Mouse (Mus musculus) embryonic facial prominence, embryonic 15.5 days (tissue): ENCODE measurements at regions not wholly inside any gene's neighbourhood (a gene's known extent, or its start where the extent isn't known, plus 50 kb on each side); places are given as distances from the start of the nearest gene placed in this dataset.

Source experiments
- ATAC-seq: fragments of 200-750 bp; cut with Nextera tagmentation; 2 replicates; pipeline ENCODE4 v1.8.0; 2017; ENCODE audit warnings: low read depth, moderate TSS enrichment; ENCODE audit not compliant: insufficient number of reproducible peaks, low FRiP score, low TSS enrichment
- H3K27ac ChIP-seq: fragments of 300-500 bp; sonication (generic); replicated peaks from 2 replicates; pipeline ENCODE4 v1.5.1; 2015; ENCODE audit warnings: mild to moderate bottlenecking, inconsistent platforms
- H3K27me3 ChIP-seq: fragments of 300-500 bp; sonication (generic); 2 replicates; pipeline ENCODE4 v1.6.1; 2015; ENCODE audit warnings: inconsistent platforms
- H3K36me3 ChIP-seq: fragments of 300-500 bp; sonication (generic); 2 replicates; pipeline ENCODE4 v1.6.1; 2015; ENCODE audit warnings: mild to moderate bottlenecking, inconsistent platforms
- H3K4me1 ChIP-seq: fragments of 300-500 bp; sonication (generic); 2 replicates; pipeline ENCODE4 v1.6.1; 2015; ENCODE audit warnings: inconsistent platforms
- H3K4me2 ChIP-seq: fragments of 300-500 bp; sonication (generic); replicated peaks from 2 replicates; pipeline ENCODE4 v1.6.1; 2015; ENCODE audit warnings: mild to moderate bottlenecking, inconsistent platforms
- H3K4me3 ChIP-seq: fragments of 300-500 bp; sonication (generic); replicated peaks from 2 replicates; pipeline ENCODE4 v1.5.1; 2015; ENCODE audit warnings: mild to moderate bottlenecking, inconsistent platforms
- H3K9ac ChIP-seq: fragments of 300-500 bp; sonication (generic); 2 replicates; pipeline ENCODE4 v1.6.1; 2015; ENCODE audit warnings: inconsistent platforms
- H3K9me3 ChIP-seq: fragments of 300-500 bp; sonication (generic); replicated peaks from 2 replicates; pipeline ENCODE4 v1.6.1; 2016; ENCODE audit warnings: inconsistent platforms
- WGBS: fragments of 180-500 bp; shearing (Covaris S2); methylation state at CpG from one replicate; pipeline ENCODE4 v1.1.7; 2015; 5-methylcytosine and 5-hydroxymethylcytosine counted together

GRCm38 (mm10) chr10:14217284-14217683, 251.4 kb downstream of the Hivep2 start:
- ATAC-seq: no peak
- peaks cover 5% of the 10 kb centered on the region; the same call in 1 of the 2 replicates for H3K4me1 ChIP-seq
- H3K27ac ChIP-seq: no peak overlapping the region
- no peaks in the 10 kb centered on the region for H3K36me3 ChIP-seq
- H3K4me3 ChIP-seq: no peak overlapping the region
- no peak overlapping the region for H3K4me2 ChIP-seq
- H3K9ac ChIP-seq: no peak overlapping the region
- 95% methylated on average over 1 of the region's 1 CpGs for WGBS
- 0 out of 2 replicates have a peak, but pooled peaks cover 3% of the 10 kb centered on the region for H3K9me3 ChIP-seq
- no peaks in the 10 kb centered on the region for H3K27me3 ChIP-seq

- 0 out of 2 replicates have a peak, but pooled peaks cover 3% of the 10 kb centered on the region for H3K9me3 ChIP-seq
- peak overlapping the region; percentile 55 for H3K27ac ChIP-seq
- H3K4me3 ChIP-seq: no peak overlapping the region
- H3K4me2 ChIP-seq: no peak overlapping the region
- no peaks in the 10 kb centered on the region for H3K36me3 ChIP-seq
- H3K4me1 ChIP-seq: peaks cover 7% of the 10 kb centered on the region; the same call in 1 of the 2 replicates
- no peak overlapping the region for H3K9ac ChIP-seq
- ATAC-seq: peak; percentile 47; the same call in 1 of the 2 replicates
- 46% methylated on average over 10 of the region's 10 CpGs for WGBS
- no peaks in the 10 kb centered on the region for H3K27me3 ChIP-seq
Observed at GRCm38 (mm10) chr10:14216191-14216992, 250.5 kb downstream of the Hivep2 start.

GRCm38 (mm10) chr10:14215512-14215911, 249.6 kb downstream of the Hivep2 start:
- Histone ChIP-seq H3K4me2 (no peak overlapping the region), H3K27ac (no peak overlapping the region), H3K9ac (no peak overlapping the region), H3K4me1 (peaks cover 12% of the 10 kb centered on the region), H3K27me3 (no peaks in the 10 kb centered on the region), H3K9me3 (0 out of 2 replicates have a peak, but pooled peaks cover 3% of the 10 kb centered on the region), H3K36me3 (no peaks in the 10 kb centered on the region), H3K4me3 (no peak overlapping the region)
- 81% methylated on average over 4 of the region's 4 CpGs for WGBS
- no peak for ATAC-seq

- WGBS: 52% methylated on average over 5 of the region's 5 CpGs
Observed at GRCm38 (mm10) chr10:14213536-14213935, 247.7 kb downstream of the Hivep2 start.

GRCm38 (mm10) chr10:14211926-14212325, 246.1 kb downstream of the Hivep2 start:
- Histone ChIP-seq H3K4me1 (peaks cover 27% of the 10 kb centered on the region), H3K9me3 (no peaks in the 10 kb centered on the region), H3K27me3 (no peaks in the 10 kb centered on the region), H3K4me2 (no peak overlapping the region), H3K36me3 (no peaks in the 10 kb centered on the region), H3K4me3 (no peak overlapping the region), H3K27ac (no peak overlapping the region), H3K9ac (no peak overlapping the region)
- 52% methylated on average over 6 of the region's 6 CpGs for WGBS
- ATAC-seq: no peak

More at GRCm38 (mm10) chr10:14213536-14213935, 247.7 kb downstream of the Hivep2 start:
- Histone ChIP-seq H3K27me3 (no peaks in the 10 kb centered on the region), H3K9me3 (0 out of 2 replicates have a peak, but pooled peaks cover 3% of the 10 kb centered on the region), H3K9ac (no peak overlapping the region), H3K27ac (no peak overlapping the region), H3K4me2 (no peak overlapping the region), H3K36me3 (no peaks in the 10 kb centered on the region), H3K4me3 (no peak overlapping the region), H3K4me1 (peaks cover 17% of the 10 kb centered on the region)
- ATAC-seq: no peak

GRCm38 (mm10) chr10:14211481-14211880, 245.6 kb downstream of the Hivep2 start:
- Histone ChIP-seq H3K27me3 (no peaks in the 10 kb centered on the region), H3K4me1 (peaks cover 27% of the 10 kb centered on the region), H3K27ac (no peak overlapping the region), H3K9me3 (no peaks in the 10 kb centered on the region), H3K4me2 (no peak overlapping the region), H3K9ac (no peak overlapping the region), H3K36me3 (no peaks in the 10 kb centered on the region), H3K4me3 (no peak overlapping the region)
- no peak for ATAC-seq
- WGBS: 65% methylated on average over 6 of the region's 6 CpGs

GRCm38 (mm10) chr10:14210445-14210844, 244.6 kb downstream of the Hivep2 start:
- peaks cover 23% of the 10 kb centered on the region for H3K4me1 ChIP-seq
- no peak overlapping the region for H3K9ac ChIP-seq
- WGBS: 61% methylated on average over 8 of the region's 8 CpGs
- no peaks in the 10 kb centered on the region for H3K9me3 ChIP-seq
- no peak overlapping the region for H3K4me2 ChIP-seq
- no peak overlapping the region for H3K4me3 ChIP-seq
- H3K27ac ChIP-seq: no peak overlapping the region
- no peaks in the 10 kb centered on the region for H3K27me3 ChIP-seq
- H3K36me3 ChIP-seq: no peaks in the 10 kb centered on the region
- peak; percentile 43; the same call in 1 of the 2 replicates for ATAC-seq

- no peaks in the 10 kb centered on the region for H3K27me3 ChIP-seq
- H3K27ac ChIP-seq: no peak overlapping the region
- H3K36me3 ChIP-seq: no peaks in the 10 kb centered on the region
- no peak overlapping the region for H3K4me3 ChIP-seq
- ATAC-seq: peak; percentile 73
- H3K4me1 ChIP-seq: peaks cover 23% of the 10 kb centered on the region
- WGBS: 38% methylated on average over 6 of the region's 6 CpGs
- no peak overlapping the region for H3K4me2 ChIP-seq
- no peaks in the 10 kb centered on the region for H3K9me3 ChIP-seq
- no peak overlapping the region for H3K9ac ChIP-seq
Observed at GRCm38 (mm10) chr10:14210045-14210444, 244.2 kb downstream of the Hivep2 start.

- no peaks in the 10 kb centered on the region for H3K36me3 ChIP-seq
- H3K27ac ChIP-seq: 0 out of 2 replicates have a peak overlapping the region, but pooled peaks have one; percentile 34
- H3K4me1 ChIP-seq: peaks cover 23% of the 10 kb centered on the region
- H3K4me2 ChIP-seq: no peak overlapping the region
- 60% methylated on average over 6 of the region's 6 CpGs for WGBS
- H3K9me3 ChIP-seq: no peaks in the 10 kb centered on the region
- no peak overlapping the region for H3K9ac ChIP-seq
- H3K27me3 ChIP-seq: no peaks in the 10 kb centered on the region
- no peak for ATAC-seq
- H3K4me3 ChIP-seq: no peak overlapping the region
Observed at GRCm38 (mm10) chr10:14208206-14208605, 242.3 kb downstream of the Hivep2 start.

- Histone ChIP-seq H3K9me3 (no peaks in the 10 kb centered on the region), H3K9ac (no peak overlapping the region), H3K4me3 (no peak overlapping the region), H3K27ac (0 out of 2 replicates have a peak overlapping the region, but pooled peaks have one; percentile 34), H3K4me1 (peaks cover 23% of the 10 kb centered on the region), H3K36me3 (no peaks in the 10 kb centered on the region), H3K27me3 (no peaks in the 10 kb centered on the region), H3K4me2 (no peak overlapping the region)
- 35% methylated on average over 5 of the region's 5 CpGs for WGBS
- no peak for ATAC-seq
Observed at GRCm38 (mm10) chr10:14207616-14208015, 241.7 kb downstream of the Hivep2 start.

GRCm38 (mm10) chr10:14207051-14207570, 241.2 kb downstream of the Hivep2 start:
- no peak overlapping the region for H3K4me3 ChIP-seq
- WGBS: 71% methylated on average over 5 of the region's 5 CpGs
- H3K36me3 ChIP-seq: no peaks in the 10 kb centered on the region
- no peak overlapping the region for H3K4me2 ChIP-seq
- no peaks in the 10 kb centered on the region for H3K27me3 ChIP-seq
- no peaks in the 10 kb centered on the region for H3K9me3 ChIP-seq
- ATAC-seq: no peak
- no peak overlapping the region for H3K9ac ChIP-seq
- H3K27ac ChIP-seq: 0 out of 2 replicates have a peak overlapping the region, but pooled peaks have one; percentile 41
- peaks cover 23% of the 10 kb centered on the region for H3K4me1 ChIP-seq
